In genomic region chr5:21735584-21735983, GRCm38 (mm10) we compare ENCODE assay signal across 8 mouse cellular contexts. TPM values are rescaled to one million over a fixed set of nuclear protein-coding genes. Genes with fewer than 3 reads are reported as not detected.
DNase-seq lines count a peak whose midpoint lies in the region; TF ChIP-seq lines count a peak whose summit lies in the region.

No protein-coding gene starts in this region.

- no peaks in the 10 kb centered on the region for H3K27me3 ChIP-seq in megakaryocyte, embryonic 14.5 days (replicated peaks)
- H3K27me3 ChIP-seq in spleen, adult 2 months (ENCODE audit: control insufficient read depth, insufficient read depth, low read length), result no peaks in the 10 kb centered on the region

- TF ChIP-seq CTCF in spleen, adult 2 months (IDR thresholded peaks at IDR 0.05; ENCODE audit: extremely low read depth, insufficient read depth, insufficient read length, insufficient replicate concordance), result peak; percentile 57; the same call in 1 of the 2 replicates

- H3K36me3 ChIP-seq in megakaryocyte, embryonic 14.5 days (replicated peaks; ENCODE audit: low read length), result peaks cover 22% of the 10 kb centered on the region
- H3K36me3 ChIP-seq in spleen, adult 2 months (ENCODE audit: control insufficient read depth, insufficient read depth, low read length), result peaks cover 9% of the 10 kb centered on the region

- peak overlapping the region; percentile 88 for H3K4me3 ChIP-seq in megakaryocyte, embryonic 14.5 days (replicated peaks)
- H3K4me3 ChIP-seq in spleen, adult 2 months (ENCODE audit: extremely low read depth, insufficient read depth, insufficient read length), result peak overlapping the region; percentile 67

- H3K4me1 ChIP-seq in megakaryocyte, embryonic 14.5 days, result peaks cover 34% of the 10 kb centered on the region
- peaks cover 5% of the 10 kb centered on the region; the same call in 1 of the 2 replicates for H3K4me1 ChIP-seq in spleen, adult 2 months (ENCODE audit: control insufficient read depth, insufficient read depth, insufficient read length)

- TF ChIP-seq POLR2A in spleen, adult 2 months (IDR thresholded peaks at IDR 0.05; ENCODE audit: low read depth, low read length), result no peak

- DNase-seq in heart, adult 11 months, result peak; percentile 93
- DNase-seq in heart, postnatal 25 days (ENCODE audit: low spot score), result no peak
- DNase-seq in cerebellum, adult 9-10 months, result peak; percentile 46
- DNase-seq in frontal cortex, postnatal 36 days (ENCODE audit: low spot score in 2 of 2), result peak; percentile 48 to 53
- peak; percentile 88 for DNase-seq in induced T-regulatory cell, adult 2 months (ENCODE audit: low read depth)
- DNase-seq in left cerebral cortex, postnatal 10 days (ENCODE audit: extremely low spot score in 1 of 2, low spot score in 2 of 2), result peak; percentile 36 to 88
- peak; percentile 61 to 67 for DNase-seq in spleen, adult 2 months (ENCODE audit: low read depth in 1 of 2, low spot score in 2 of 2)

- intact Hi-C loops in heart, postnatal 25 days (cut with DNase I), result loop anchor here (10.0 kb wide), 1 partner anchor 311 kb away; the partner anchor contains the start of genes Ccdc146 and Fam185a
- intact Hi-C loops in left cerebral cortex, postnatal 10 days (cut with DNase I), result loop anchor here (5.0 kb wide), 1 partner anchor 78 kb away; no protein-coding TSS in a partner anchor

- 25% methylated on average over 10 of the region's 10 CpGs for WGBS in spleen, adult 2 months

- H3K27ac ChIP-seq in spleen, adult 2 months (ENCODE audit: insufficient read depth, low read length), result no peak overlapping the region

- no peaks in the 10 kb centered on the region for H3K9me3 ChIP-seq in megakaryocyte, embryonic 14.5 days

RNA-seq across cellular contexts. Expression of gene Pmpcb, which starts 1.4 kb away (rescaled TPM):
- 100 to 1,000 TPM; 241 to 242 TPM for total RNA-seq in heart, postnatal 25 days (2021)
- 10 to 100 TPM; 55.0 to 72.7 TPM for total RNA-seq in left cerebral cortex, postnatal 10 days (2021)
- 10.3 and 19.0 TPM in 2 replicates for polyA plus RNA-seq in megakaryocyte, embryonic 14.5 days (2012; ENCODE audit: insufficient read depth, low replicate concordance)
- polyA plus RNA-seq in spleen, adult 2 months (2012; rRNA removed), result 11.1 and 11.8 TPM in 2 replicates

RNA-seq across cellular contexts. Expression of gene Napepld, which starts 34.4 kb away (rescaled TPM):
- total RNA-seq in heart, postnatal 25 days (2021), result 1 to 10 TPM; 4.5 to 5.4 TPM
- 1 to 10 TPM; 5.0 to 5.2 TPM for total RNA-seq in left cerebral cortex, postnatal 10 days (2021)
- 0.17 and 0.44 TPM in 2 replicates for polyA plus RNA-seq in megakaryocyte, embryonic 14.5 days (2012; ENCODE audit: insufficient read depth, low replicate concordance)
- polyA plus RNA-seq in spleen, adult 2 months (2012; rRNA removed), result 0.75 and 0.80 TPM in 2 replicates

RNA-seq across cellular contexts. Expression of gene Dnajc2, which starts 49.5 kb away (rescaled TPM):
- 10 to 100 TPM; 19.5 to 20.6 TPM for total RNA-seq in heart, postnatal 25 days (2021)
- 10 to 100 TPM; 34.8 to 36.1 TPM for total RNA-seq in left cerebral cortex, postnatal 10 days (2021)
- 26.1 and 38.7 TPM in 2 replicates for polyA plus RNA-seq in megakaryocyte, embryonic 14.5 days (2012; ENCODE audit: insufficient read depth, low replicate concordance)
- polyA plus RNA-seq in spleen, adult 2 months (2012; rRNA removed), result 10.3 and 15.6 TPM in 2 replicates

RNA-seq across cellular contexts. Expression of gene Psmc2, which starts 49.5 kb away (rescaled TPM):
- 10 to 100 TPM; 91.1 to 94.2 TPM for total RNA-seq in heart, postnatal 25 days (2021)
- total RNA-seq in left cerebral cortex, postnatal 10 days (2021), result 100 to 1,000 TPM; 122 TPM
- polyA plus RNA-seq in megakaryocyte, embryonic 14.5 days (2012; ENCODE audit: insufficient read depth, low replicate concordance), result 9.0 TPM in 1 of 2 replicates, not detected in the other
- 10.4 and 10.7 TPM in 2 replicates for polyA plus RNA-seq in spleen, adult 2 months (2012; rRNA removed)
